Mouse (Mus musculus): Measurements from ENCODE around the gene Cyp2c66.
"Not testable (repeated sequence)": the region's sequence is repeated elsewhere in the genome, so short reads cannot be mapped to it uniquely, and the experiment has no call there.

Gene Cyp2c66

DNA sequence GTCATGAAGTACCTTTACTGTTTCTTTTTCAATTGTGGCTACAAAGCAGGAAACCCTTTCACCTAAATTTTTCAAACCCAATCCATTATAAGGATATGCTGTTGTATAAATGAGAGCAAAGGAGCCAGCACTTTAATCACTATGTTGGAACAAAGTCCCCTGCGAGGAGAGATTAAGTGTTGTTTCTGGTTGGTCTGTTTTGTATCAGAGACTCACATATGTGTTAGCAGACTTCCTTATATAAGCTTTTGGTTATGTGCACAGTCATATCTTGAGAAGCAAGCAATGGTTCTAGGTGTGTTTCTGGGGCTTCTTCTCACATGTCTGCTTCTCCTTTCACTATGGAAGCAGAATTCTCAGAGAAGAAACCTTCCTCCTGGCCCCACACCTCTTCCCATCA, at the start of gene Cyp2c66:
Gene Cyp2c66, plus strand, starts transcription at position 255 of the 400 bp plus-strand sequence.
- DNase-seq (ENCODE audit: low spot score in 2 of 2): no peak

DNA sequence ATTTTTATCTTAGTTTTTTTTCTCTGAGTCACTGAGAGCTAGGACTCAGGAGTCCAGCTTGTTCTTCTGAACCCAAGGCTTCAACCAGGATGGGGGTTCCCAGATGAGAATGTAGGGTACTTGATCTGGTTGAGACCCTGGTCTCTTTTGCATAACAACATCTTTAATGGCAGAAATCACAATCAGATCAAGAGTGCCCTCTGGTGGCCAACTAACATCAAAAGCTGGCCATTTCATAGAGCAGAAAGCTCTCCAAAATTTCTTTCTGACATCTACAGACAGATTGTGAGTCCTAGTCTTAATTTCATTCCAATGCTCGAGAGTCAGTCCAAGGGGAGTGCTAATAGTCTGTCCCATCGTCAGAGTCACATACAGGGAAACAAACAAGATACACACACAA, 14.9 kb upstream of the Cyp2c66 start:
- not testable (repeated sequence) for DNase-seq (ENCODE audit: low spot score in 2 of 2)

DNA sequence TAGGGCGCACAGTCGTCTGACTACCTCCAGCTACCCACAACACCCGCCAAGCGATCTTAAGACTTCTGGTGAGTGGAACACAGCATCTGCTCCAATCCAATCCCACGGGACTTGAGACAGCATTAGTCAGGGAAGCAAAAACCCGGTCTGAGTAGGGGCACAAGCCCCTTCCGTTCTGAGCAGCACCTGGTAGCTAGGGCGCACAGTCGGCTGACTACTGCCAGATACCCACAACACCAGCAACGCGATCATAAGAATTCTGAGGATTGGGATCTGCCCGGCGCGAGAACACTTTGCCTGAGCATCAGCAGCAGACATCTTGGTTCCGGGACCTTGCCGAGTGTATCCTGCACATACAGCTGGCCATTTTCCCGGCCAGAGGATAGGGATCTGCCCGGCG, 43.1 kb downstream of the Cyp2c66 start:
- DNase-seq (ENCODE audit: low spot score in 2 of 2): not testable (repeated sequence)
